Mouse (Mus musculus): ENCODE measurements around the gene Mymk.

Gene Mymk

DNA sequence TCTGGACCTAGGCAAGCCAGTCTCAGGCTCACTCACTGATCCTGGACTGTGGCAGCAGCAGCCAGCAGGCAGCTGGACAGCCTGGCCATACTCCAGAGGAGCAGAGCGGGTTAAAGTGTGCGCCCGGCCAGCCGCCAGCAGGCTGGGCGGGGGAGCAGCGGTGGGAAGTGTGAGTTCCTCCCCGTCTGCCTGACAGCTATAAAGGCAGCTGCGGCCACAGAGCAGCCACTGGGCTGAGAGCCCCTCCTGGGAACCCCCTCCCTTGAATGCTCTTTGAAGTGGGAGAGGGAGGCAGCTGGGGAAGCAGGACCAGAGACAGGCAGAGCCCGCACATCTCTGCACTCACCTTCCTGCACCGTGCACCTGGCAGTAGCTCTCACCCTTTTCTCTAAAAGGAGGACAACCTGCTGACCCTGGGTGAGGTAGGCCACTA, 7.2 kb upstream of the Mymk start, which contains the start of gene Adamtsl2:
TSS of gene Adamtsl2 (plus strand) at position 228 of the 433 bp plus-strand sequence.
- DNase-seq (ENCODE audit: low read depth, low spot score), result no peak

DNA sequence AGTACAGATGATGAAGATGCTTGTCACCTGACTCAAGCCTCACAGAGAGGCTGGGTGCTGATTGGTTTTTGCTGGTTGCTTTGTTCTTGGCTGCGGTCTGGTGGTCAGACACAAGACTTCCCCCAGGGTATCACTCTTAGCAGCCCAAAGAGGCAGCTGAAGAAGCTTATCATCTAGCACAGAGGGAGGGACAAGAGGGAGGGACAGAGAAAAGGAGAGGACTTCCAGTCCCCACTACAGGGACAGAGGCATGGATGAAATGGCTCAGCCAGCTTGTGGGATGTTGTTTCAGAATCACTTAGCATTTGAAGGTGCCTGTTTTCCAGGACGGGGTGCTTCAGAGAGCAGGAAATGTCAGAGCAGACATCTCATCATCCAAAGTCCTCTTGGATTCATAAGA, 6.3 kb upstream of the Mymk start:
- DNase-seq (ENCODE audit: low read depth, low spot score), result no peak

DNA sequence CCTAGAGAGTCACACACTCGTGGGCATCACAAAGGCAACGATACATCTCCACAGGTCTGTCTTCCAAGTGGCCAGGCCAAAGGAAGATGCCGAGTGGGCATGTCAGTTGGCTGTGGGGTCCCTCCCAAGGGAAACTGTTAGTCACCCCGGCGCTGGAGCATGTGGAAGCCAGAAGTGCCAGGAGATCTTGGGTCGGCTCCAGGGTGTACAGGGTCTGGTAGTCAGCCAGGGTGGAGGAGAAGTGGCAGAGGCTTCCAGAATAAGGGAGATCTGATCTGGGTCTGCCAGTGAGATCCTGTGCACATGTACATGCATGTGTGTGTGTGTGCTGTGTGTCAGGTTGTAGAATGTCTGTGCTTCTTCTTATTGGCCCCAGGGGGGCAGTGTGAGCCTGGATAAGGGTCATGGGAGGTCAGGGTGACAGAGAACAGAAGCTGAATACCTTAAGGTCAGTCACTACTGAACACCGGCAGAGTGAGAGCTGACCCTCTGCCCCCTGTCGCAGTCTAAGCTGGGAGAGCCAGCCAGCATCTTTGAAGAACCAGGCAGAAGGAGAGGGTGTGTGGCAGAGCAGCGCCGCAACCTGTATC, 5.8 kb upstream of the Mymk start:
- peak; percentile 17 for DNase-seq (ENCODE audit: low read depth, low spot score)

DNA sequence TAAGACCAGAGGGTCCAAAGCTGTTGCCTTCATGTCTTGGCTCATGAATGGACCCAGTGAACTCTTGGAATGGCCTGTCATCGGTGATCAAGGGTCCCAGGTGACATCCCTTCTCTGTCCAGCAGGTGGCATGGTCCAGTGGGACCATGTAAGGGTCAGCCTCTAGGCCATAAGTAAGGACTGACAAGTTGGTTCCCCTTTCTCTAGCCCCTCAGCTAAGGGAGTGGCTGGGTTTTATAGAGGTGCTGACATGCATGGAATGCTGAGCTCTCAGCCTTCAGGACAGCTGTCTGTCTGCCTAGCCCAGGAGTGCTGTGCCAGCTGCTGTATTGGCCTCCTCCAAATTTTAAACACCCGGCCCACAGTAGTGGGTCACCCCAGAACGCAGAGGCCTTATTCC, 3.5 kb upstream of the Mymk start:
- peak; percentile 36 for DNase-seq (ENCODE audit: low read depth, low spot score)

DNA sequence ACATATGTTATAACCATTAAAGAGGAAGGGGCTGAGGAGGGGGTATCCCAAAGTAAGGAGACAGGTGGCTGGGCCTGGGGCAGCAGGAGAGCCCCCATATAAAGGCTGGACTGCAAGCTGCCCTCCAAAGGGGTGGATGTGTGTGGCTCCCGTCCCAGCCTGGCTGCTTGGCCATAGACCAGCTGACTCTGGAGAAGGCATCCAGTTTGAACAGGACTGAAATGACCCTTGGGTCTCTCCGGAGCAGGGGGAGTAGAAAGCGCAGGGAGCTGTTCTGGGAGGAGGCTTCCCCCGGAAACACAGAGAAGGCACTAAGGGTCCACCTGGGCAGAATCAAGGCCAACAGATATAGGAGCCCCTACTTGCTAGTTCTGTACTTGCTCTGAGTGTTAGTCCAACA, 2.8 kb upstream of the Mymk start:
- DNase-seq (ENCODE audit: low read depth, low spot score), result no peak

DNA sequence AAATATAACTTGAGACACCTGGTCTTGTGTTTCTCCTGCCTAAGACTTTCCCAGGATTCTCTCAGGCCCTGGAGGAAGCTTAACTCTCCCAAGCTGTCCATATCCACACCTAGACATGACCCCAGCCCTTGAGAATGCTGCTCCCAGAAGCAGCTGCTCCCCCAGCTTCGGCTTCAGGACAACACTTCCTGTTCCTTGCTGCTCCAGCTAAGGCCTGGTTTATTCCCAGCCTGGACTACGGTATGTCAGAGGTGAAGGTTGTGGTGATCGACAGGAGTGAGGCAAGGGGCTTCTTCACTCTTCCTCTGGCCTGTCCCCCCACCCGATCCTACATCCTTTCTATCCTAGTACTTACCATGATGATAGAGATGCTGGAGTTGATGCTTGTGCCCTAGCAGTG, 1.4 kb upstream of the Mymk start:
- no peak for DNase-seq (ENCODE audit: low read depth, low spot score)

DNA sequence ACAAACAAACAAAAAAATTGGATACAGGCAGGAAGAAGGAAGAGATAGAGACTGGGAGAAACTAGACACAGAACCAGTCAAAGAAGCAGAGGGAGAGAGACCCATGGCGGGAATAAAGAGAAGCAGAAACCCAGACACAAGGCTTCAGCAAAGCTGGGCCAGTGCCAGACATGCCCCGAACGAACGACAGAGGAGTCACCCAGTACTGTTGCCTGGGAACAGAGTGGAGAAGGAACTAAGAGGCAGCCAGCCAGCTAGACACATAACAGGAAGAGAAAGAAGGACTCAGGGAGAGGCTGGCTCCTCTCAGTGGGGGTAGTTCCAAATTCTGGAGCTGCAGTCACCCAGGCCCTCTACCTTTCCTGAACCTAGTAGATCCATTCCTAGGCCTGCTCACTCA, 842 bp downstream of the Mymk start:
- no peak for DNase-seq (ENCODE audit: low read depth, low spot score)

DNA sequence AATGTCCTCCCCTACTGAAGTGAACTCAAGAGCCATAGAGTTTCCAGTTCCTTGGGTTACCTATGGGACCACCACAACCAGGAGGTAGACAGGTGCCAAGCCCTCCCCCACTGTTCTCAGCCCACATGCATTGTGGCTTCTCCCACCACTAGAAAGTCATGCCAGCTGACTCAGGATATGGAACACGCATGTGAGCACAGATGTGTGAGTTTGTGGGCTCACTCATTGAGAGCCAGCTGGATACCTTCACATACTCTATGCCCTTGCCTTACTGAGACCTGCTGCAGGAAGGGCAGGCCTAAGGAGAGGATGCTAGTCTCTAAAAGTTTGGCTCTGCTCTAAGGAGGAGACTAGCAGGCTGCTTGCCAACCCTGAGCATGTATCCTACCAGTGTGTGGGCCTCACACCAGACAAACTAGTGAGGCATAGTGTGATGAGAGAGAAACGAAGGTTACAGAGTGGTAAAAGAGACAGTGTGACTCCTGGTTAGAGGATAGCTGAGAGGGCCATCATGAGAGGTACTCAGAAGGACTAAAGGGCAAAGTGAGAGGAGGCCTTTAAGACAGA, 1.6 kb downstream of the Mymk start:
- no peak for DNase-seq (ENCODE audit: low read depth, low spot score)

DNA sequence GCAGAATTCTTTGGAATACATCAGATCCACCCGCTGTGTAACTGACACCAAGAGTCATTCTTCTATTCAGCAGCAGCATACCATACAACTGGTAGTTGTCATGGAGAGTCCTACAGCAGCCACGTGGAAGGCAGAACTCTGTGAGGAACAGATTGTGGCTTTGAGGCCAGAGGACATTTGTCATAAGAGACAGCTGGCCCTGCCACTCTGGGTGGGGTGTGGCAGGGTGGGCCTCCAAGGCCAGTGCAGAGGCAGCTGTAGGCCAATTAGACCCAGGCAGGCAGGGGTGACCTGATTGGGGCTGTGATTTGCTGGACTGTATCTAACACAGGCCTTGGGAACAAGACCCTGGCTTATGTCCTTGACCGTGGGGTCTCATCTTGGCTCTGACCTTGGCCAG, 2.3 kb downstream of the Mymk start:
- no peak for DNase-seq (ENCODE audit: low read depth, low spot score)

DNA sequence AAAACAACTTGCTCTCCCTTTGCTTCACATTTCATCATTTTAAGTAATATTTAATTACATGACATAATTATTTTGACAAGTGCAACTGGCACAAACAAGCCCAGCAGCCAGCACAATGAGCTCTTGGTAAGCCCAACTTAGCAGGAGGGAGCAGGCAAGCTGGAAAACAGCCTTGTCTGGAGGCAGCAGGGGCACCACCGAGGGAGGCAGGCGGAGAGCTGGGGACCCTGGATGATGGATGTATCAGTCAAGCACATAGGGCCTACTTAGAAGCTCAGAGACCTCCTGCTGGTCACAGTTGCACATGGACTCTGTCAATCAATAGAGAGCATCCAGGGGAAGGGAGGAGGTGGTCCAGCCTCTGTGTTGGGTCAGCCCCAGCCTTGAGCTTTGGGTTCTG, 4.0 kb downstream of the Mymk start:
- DNase-seq (ENCODE audit: low read depth, low spot score), result no peak

DNA sequence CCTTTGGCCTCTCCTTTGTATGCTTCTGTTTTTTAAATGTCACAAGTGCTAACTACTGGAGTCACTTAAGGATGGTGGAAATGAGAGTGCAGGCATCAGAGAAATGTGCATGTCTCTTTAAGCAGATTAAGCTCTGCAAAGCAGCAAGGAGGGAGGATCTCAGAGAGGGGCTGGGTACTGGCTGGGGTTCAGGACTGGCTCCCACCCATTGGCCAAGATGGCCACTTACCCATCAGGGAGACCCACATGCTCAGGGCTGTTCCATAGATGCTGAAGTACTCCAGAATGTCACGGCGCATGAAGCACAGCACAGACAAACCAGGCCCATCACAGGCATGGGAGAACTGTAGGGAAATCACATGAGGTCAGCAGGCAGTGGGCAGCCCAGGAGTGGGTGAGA, 4.9 kb downstream of the Mymk start:
- DNase-seq (ENCODE audit: low read depth, low spot score), result no peak

DNA sequence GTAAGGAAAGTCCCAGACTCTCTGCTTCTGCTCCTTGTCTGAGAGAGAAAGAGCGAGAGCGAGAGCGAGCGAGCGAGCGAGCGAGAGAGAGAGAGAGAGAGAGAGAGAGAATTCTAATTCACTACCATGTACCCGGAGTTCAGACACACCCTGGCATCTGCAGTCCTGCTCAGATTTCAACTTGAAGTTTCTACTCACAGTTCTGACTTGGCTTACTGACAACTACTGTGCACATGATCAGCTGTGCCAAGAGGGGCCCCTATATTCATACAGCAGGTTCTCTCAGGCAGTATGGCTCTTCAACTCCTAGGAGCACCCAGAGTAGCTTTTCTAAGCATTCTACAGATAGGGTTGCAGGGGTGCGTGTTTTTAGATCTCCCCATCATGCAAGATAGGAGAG, 12.8 kb downstream of the Mymk start:
- DNase-seq (ENCODE audit: low read depth, low spot score), result no peak

DNA sequence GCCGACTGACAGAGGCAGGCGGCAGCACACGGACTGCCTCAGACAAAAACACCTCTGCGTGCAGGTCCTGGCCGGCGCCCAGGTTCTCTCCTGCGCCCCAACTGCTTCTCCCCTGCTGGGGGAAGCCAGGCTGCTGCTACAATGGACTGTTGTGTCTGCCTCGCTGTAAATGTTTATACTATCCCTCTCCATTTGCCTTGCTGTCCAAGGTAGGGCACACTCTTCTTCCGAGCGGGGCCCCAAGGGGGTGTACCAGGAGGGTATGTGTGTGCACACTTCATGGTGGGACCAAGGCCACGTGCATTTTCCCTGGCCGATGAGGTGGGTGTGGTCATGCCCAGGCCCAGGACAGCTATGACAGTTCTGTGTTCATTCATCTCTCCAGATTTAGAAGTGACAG, 13.2 kb downstream of the Mymk start:
- no peak for DNase-seq (ENCODE audit: low read depth, low spot score)

DNA sequence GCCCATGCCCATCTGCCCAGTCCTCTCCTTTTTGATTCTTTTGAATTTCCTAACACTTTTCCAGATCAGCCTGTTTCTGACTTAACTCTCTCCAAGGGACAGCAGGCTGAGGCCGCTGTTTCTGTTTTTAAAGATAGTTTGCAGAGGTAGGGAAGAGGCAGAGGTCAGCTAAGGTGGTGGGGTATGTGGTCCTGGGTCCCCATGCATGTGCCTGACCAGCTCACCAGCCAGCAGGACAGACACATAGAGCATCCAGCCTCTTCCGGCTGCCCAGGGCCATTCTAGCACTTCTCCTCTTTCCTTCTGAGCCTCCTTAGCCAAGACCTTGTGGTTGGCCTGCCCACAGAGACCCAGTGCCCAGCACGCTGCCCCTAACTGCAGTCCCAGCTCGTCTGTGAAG, 13.7 kb downstream of the Mymk start:
- DNase-seq (ENCODE audit: low read depth, low spot score), result no peak

DNA sequence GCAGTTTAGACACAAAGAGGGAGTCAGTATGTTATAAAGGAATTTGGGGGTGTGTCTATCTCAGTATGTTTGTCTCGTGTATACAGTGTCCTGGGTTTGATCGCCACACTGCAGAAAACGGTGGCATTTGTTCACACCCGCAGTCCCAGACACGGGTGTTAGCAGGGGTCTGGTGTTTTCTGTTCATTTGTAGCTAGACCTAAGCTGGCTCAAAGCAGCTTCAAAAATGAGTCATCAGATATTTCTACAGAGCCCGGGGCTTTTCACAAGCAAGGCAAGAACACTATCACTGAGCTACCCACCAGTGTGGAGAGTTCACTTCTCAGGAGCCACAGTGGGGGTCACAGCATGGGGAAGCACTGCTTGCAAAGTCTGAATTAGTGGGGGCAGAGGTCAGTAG, 22.6 kb downstream of the Mymk start:
- DNase-seq (ENCODE audit: low read depth, low spot score), result no peak

DNA sequence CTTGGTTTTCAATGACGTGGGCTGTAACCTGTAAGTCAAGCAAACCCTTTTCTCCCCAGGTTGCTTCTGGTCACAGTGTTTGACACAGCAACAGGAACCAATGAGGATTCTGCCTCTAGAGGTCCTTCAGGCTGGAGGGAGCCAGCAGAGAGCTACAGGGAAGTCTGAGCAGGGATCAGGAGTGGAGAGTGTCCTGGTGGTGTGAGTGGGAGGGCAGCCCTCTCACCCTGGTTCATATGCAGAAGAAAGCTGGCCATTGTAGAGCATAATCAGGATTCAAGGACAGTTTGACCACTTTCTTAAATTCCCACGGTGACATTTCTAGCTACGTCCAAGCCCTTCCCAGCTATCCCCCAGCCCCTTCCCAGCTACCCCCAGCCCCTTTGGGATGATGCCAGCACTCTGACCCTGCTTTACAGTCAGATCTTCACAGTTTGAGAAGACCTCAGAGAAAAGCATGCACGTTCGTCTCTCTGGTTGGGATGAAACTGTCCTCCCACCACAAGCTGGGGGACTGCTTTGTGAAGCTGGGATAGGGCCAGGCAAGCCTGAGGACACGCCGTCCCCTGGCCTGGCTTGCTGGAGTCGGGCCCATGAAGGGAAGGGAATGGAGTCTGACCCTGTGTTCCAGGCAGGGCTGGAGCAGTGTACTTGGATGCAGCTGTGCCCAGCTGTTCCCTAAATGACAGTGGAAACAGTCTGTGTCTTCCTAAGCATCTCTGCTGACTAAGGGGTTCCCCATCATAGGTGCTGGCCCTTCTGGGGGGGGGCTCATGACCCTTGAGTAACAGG, 25.8 kb downstream of the Mymk start:
- no peak for DNase-seq (ENCODE audit: low read depth, low spot score)

DNA sequence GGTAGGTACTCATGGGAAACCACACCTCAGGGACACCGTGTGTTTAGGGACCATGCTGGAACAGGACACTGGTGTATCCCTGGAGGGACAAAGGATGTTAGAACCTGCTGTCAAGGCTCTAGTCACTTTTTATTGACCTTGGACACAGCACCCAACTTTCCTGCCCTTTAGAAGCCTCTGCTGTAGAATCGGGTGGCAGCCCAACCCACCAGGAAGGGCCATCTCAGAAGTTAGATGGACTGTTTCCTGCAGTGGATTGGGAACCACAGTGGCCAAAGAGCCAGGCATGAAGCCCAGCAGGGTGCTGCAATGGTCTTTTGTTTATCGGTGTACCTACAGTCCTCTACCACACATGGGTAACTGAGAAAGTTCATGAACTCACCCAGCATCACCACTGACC, 27.3 kb downstream of the Mymk start:
- DNase-seq (ENCODE audit: low read depth, low spot score), result no peak

DNA sequence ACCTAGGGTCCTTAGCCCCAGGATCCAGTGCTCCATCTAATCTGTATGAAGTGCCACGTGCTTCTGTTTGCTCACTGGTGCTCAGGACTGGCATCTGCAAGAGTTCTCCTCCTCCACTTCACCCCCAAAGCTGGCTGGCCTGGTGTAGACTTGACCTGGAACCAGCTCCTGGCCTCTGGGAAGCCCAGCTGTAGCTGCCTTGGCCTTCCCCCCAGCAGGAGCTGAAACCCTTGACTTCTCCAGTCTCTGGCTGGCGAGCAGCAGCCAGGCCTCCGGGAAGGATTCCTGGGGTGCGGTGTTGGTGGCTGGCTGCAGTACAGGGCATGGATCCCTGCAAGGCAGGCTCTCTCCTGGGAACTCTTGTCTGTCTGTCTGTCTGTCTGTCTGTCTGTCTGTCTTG, 27.8 kb downstream of the Mymk start:
- DNase-seq (ENCODE audit: low read depth, low spot score), result no peak

DNA sequence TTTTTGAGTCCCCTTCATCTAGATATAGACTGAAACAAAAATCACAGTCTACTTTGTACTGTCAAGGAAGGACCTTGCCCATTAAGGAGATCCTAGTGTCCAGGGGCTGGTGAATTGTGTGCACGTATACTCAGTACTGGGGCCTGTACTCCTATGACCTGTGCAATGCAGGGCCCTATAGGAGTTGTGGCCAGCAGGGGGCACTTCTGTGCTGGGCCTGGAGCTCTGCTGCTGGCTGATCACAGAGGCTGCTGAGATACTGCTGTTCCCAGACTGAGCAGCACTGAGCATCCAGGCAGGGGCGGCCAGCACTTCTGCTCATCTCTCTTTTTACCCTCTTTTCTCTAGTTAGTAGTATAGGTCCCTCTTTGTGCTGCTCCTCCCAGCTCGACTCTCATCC, 28.5 kb downstream of the Mymk start:
- peak; percentile 53 for DNase-seq (ENCODE audit: low read depth, low spot score)

DNA sequence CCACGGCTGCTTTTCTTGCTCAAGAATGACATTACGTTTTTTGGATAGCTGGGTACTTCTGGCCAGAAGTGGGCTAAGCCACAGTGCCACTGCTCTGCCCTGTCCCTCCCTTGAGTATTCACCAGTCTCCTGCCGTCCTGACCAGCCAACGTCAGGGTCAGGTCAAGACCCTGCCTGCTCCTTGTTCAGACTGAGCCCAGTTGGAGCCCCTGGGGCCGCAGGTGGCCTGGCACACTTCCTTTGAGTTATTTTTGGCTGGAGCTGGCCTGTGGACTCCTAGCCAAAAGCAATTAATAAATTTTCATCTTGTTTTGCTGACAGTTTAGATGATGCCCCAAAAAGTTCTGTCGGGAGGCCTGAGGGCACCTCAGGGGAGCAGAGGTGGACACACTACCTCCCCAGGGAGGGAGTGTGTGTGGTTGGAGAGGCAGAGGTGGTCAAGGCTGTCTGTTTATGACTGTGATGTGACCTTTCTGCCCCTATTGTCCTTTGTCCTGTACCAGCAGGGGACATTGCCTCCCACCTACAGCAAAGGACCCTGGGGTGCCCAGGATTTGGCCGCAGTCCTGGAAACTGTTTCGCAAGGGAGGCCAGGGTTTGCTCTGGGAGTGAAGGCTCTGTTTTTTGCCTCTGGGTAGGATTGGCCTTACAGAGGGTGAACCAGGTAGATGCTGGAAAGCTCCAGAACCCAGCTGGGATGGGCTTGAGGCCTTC, 29.7 kb downstream of the Mymk start:
- DNase-seq (ENCODE audit: low read depth, low spot score), result no peak

DNA sequence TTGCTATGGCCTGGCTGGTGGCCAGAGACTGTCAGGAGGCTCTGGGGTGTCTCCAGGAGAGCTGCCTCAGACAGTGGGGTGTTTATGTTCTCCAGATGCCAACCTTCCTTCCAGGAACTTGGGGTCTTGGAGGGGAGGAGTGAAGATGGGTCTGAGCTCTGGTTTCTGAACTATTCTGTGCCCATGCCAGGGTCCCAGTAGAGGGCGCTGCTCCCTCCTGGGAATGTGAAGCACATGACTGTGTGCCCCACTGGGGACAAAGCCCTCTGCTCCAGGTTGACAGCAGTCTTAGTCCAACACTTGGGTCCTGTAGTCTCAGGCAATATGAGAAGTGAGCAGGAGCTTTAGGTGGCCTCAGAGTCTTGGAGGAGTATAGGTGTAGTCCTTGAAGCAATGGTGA, 32.7 kb downstream of the Mymk start:
- peak; percentile 57 for DNase-seq (ENCODE audit: low read depth, low spot score)

DNA sequence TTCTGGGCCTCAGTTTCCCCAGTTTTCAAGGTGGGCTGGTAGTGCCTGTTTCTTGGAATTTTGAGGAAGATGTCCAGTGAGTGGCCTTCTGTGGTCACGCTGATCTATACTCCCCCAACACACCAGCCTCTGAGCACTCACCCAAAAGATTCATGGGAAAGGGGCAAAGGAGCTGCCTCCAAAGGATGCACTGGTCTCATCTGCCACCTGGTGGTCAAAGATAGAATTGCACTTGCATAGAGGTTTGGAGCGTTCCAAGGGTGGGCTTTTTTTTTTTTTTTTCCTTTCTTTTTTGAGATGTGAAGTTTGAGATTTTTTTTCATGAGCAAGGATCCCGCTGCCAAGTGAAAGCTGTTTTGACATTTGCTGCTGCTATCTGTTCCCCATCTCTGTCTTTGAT, 33.4 kb downstream of the Mymk start:
- peak; percentile 72 for DNase-seq (ENCODE audit: low read depth, low spot score)

DNA sequence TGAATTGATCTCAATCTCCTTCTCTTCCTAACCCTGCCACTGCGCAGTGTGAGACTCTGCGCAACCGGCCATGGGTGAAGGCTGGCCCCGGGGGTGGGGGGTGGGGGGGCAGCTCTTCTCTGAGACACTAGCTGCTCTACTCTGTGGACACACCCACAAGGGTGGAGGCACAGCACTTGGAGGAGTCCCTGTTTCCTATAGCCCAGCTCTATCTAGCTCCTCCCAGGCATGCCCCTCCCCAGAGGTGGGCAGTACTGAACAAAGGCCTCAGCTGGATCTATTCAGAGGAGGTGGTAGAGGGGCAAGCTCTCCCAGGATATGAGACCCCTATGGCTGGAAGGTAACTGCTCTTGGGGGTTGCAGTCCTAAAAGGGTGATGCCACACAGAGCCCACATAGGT, 35.0 kb downstream of the Mymk start:
- peak; percentile 64 for DNase-seq (ENCODE audit: low read depth, low spot score)
